Mouse (Mus musculus): ENCODE measurements at regions not wholly inside any gene's neighbourhood (a gene's known extent, or its start where the extent isn't known, plus 50 kb on each side); places are given as distances from the start of the nearest gene placed in this dataset.

- no peaks in the 10 kb centered on the region for H3K36me3 ChIP-seq (ENCODE audit: control insufficient read depth, insufficient read depth, low read length)
- H3K9me3 ChIP-seq (ENCODE audit: control insufficient read depth, low read depth, low read length) = no peaks in the 10 kb centered on the region
- WGBS = 68% methylated on average over 4 of the region's 4 CpGs
- no peak overlapping the region for H3K27ac ChIP-seq (ENCODE audit: low read length)
- H3K4me3 ChIP-seq (ENCODE audit: low read depth, low read length) = no peak overlapping the region
- H3K4me1 ChIP-seq (ENCODE audit: control insufficient read depth, insufficient read depth, low read length) = no peaks in the 10 kb centered on the region
- H3K9ac ChIP-seq (replicated peaks; ENCODE audit: low read depth, low read length) = no peak overlapping the region
- no peak for ATAC-seq (ENCODE audit: insufficient number of reproducible peaks, insufficient read depth, low FRiP score, low read depth)
- no peaks in the 10 kb centered on the region for H3K27me3 ChIP-seq (ENCODE audit: control insufficient read depth, insufficient read depth, low read length)
- no peak overlapping the region for H3K4me2 ChIP-seq (replicated peaks; ENCODE audit: low read depth, low read length)
Measured at GRCm38 (mm10) chr12:95937705-95938104, 245.7 kb downstream of the Flrt2 start.

GRCm38 (mm10) chr12:95940465-95941012 lies 248.5 kb downstream of the Flrt2 start:
- ATAC-seq (ENCODE audit: insufficient number of reproducible peaks, insufficient read depth, low FRiP score, low read depth) = no peak
- Histone ChIP-seq H3K36me3 (ENCODE audit: control insufficient read depth, insufficient read depth, low read length) (no peaks in the 10 kb centered on the region), H3K4me3 (ENCODE audit: low read depth, low read length) (no peak overlapping the region), H3K27me3 (ENCODE audit: control insufficient read depth, insufficient read depth, low read length) (no peaks in the 10 kb centered on the region), H3K4me2 (replicated peaks; ENCODE audit: low read depth, low read length) (no peak overlapping the region), H3K27ac (ENCODE audit: low read length) (no peak overlapping the region), H3K9ac (replicated peaks; ENCODE audit: low read depth, low read length) (no peak overlapping the region), H3K4me1 (ENCODE audit: control insufficient read depth, insufficient read depth, low read length) (no peaks in the 10 kb centered on the region), H3K9me3 (ENCODE audit: control insufficient read depth, low read depth, low read length) (no peaks in the 10 kb centered on the region)
- 59% methylated on average over 1 of the region's 1 CpGs for WGBS

GRCm38 (mm10) chr12:95959786-95960504 lies 267.9 kb downstream of the Flrt2 start:
- H3K9me3 ChIP-seq (ENCODE audit: control insufficient read depth, low read depth, low read length) = no peaks in the 10 kb centered on the region
- ATAC-seq (ENCODE audit: insufficient number of reproducible peaks, insufficient read depth, low FRiP score, low read depth) = no peak
- no peak overlapping the region for H3K9ac ChIP-seq (replicated peaks; ENCODE audit: low read depth, low read length)
- no peaks in the 10 kb centered on the region for H3K27me3 ChIP-seq (ENCODE audit: control insufficient read depth, insufficient read depth, low read length)
- no peaks in the 10 kb centered on the region for H3K4me1 ChIP-seq (ENCODE audit: control insufficient read depth, insufficient read depth, low read length)
- H3K27ac ChIP-seq (ENCODE audit: low read length) = no peak overlapping the region
- 84% methylated on average over 6 of the region's 6 CpGs for WGBS
- no peaks in the 10 kb centered on the region for H3K36me3 ChIP-seq (ENCODE audit: control insufficient read depth, insufficient read depth, low read length)
- no peak overlapping the region for H3K4me2 ChIP-seq (replicated peaks; ENCODE audit: low read depth, low read length)
- no peak overlapping the region for H3K4me3 ChIP-seq (ENCODE audit: low read depth, low read length)

- ATAC-seq (ENCODE audit: insufficient number of reproducible peaks, insufficient read depth, low FRiP score, low read depth) = no peak
- Histone ChIP-seq H3K4me1 (ENCODE audit: control insufficient read depth, insufficient read depth, low read length) (no peaks in the 10 kb centered on the region), H3K36me3 (ENCODE audit: control insufficient read depth, insufficient read depth, low read length) (no peaks in the 10 kb centered on the region), H3K4me2 (replicated peaks; ENCODE audit: low read depth, low read length) (no peak overlapping the region), H3K27me3 (ENCODE audit: control insufficient read depth, insufficient read depth, low read length) (no peaks in the 10 kb centered on the region), H3K4me3 (ENCODE audit: low read depth, low read length) (no peak overlapping the region), H3K9ac (replicated peaks; ENCODE audit: low read depth, low read length) (no peak overlapping the region), H3K27ac (ENCODE audit: low read length) (no peak overlapping the region), H3K9me3 (ENCODE audit: control insufficient read depth, low read depth, low read length) (no peaks in the 10 kb centered on the region)
- WGBS = 68% methylated on average over 3 of the region's 3 CpGs
Measured at GRCm38 (mm10) chr12:95960505-95960871, 268.5 kb downstream of the Flrt2 start.

GRCm38 (mm10) chr12:95962817-95963216 lies 270.8 kb downstream of the Flrt2 start:
- Histone ChIP-seq H3K36me3 (ENCODE audit: control insufficient read depth, insufficient read depth, low read length) (no peaks in the 10 kb centered on the region), H3K27me3 (ENCODE audit: control insufficient read depth, insufficient read depth, low read length) (no peaks in the 10 kb centered on the region), H3K9ac (replicated peaks; ENCODE audit: low read depth, low read length) (no peak overlapping the region), H3K27ac (ENCODE audit: low read length) (no peak overlapping the region), H3K4me3 (ENCODE audit: low read depth, low read length) (no peak overlapping the region), H3K9me3 (ENCODE audit: control insufficient read depth, low read depth, low read length) (no peaks in the 10 kb centered on the region), H3K4me1 (ENCODE audit: control insufficient read depth, insufficient read depth, low read length) (no peaks in the 10 kb centered on the region), H3K4me2 (replicated peaks; ENCODE audit: low read depth, low read length) (no peak overlapping the region)
- 53% methylated on average over 4 of the region's 4 CpGs for WGBS
- ATAC-seq (ENCODE audit: insufficient number of reproducible peaks, insufficient read depth, low FRiP score, low read depth) = no peak

- Histone ChIP-seq H3K4me1 (ENCODE audit: control insufficient read depth, insufficient read depth, low read length) (no peaks in the 10 kb centered on the region), H3K27ac (ENCODE audit: low read length) (no peak overlapping the region), H3K4me3 (ENCODE audit: low read depth, low read length) (no peak overlapping the region), H3K9me3 (ENCODE audit: control insufficient read depth, low read depth, low read length) (no peaks in the 10 kb centered on the region), H3K27me3 (ENCODE audit: control insufficient read depth, insufficient read depth, low read length) (no peaks in the 10 kb centered on the region), H3K36me3 (ENCODE audit: control insufficient read depth, insufficient read depth, low read length) (no peaks in the 10 kb centered on the region), H3K9ac (replicated peaks; ENCODE audit: low read depth, low read length) (no peak overlapping the region), H3K4me2 (replicated peaks; ENCODE audit: low read depth, low read length) (no peak overlapping the region)
- 78% methylated on average over 5 of the region's 5 CpGs for WGBS
- ATAC-seq (ENCODE audit: insufficient number of reproducible peaks, insufficient read depth, low FRiP score, low read depth) = no peak
Measured at GRCm38 (mm10) chr12:95988669-95989288, 296.8 kb downstream of the Flrt2 start.

GRCm38 (mm10) chr12:95994963-95995362 lies 302.9 kb downstream of the Flrt2 start:
- Histone ChIP-seq H3K4me3 (ENCODE audit: low read depth, low read length) (no peak overlapping the region), H3K9me3 (ENCODE audit: control insufficient read depth, low read depth, low read length) (no peaks in the 10 kb centered on the region), H3K27ac (ENCODE audit: low read length) (no peak overlapping the region), H3K4me1 (ENCODE audit: control insufficient read depth, insufficient read depth, low read length) (no peaks in the 10 kb centered on the region), H3K9ac (replicated peaks; ENCODE audit: low read depth, low read length) (no peak overlapping the region), H3K27me3 (ENCODE audit: control insufficient read depth, insufficient read depth, low read length) (no peaks in the 10 kb centered on the region), H3K36me3 (ENCODE audit: control insufficient read depth, insufficient read depth, low read length) (no peaks in the 10 kb centered on the region), H3K4me2 (replicated peaks; ENCODE audit: low read depth, low read length) (no peak overlapping the region)
- 56% methylated on average over 2 of the region's 2 CpGs for WGBS
- no peak for ATAC-seq (ENCODE audit: insufficient number of reproducible peaks, insufficient read depth, low FRiP score, low read depth)

- no peak overlapping the region for H3K4me3 ChIP-seq (ENCODE audit: low read depth, low read length)
- H3K27ac ChIP-seq (ENCODE audit: low read length) = no peak overlapping the region
- ATAC-seq (ENCODE audit: insufficient number of reproducible peaks, insufficient read depth, low FRiP score, low read depth) = no peak
- H3K4me1 ChIP-seq (ENCODE audit: control insufficient read depth, insufficient read depth, low read length) = no peaks in the 10 kb centered on the region
- WGBS = 23% methylated on average over 1 of the region's 1 CpGs
- H3K36me3 ChIP-seq (ENCODE audit: control insufficient read depth, insufficient read depth, low read length) = no peaks in the 10 kb centered on the region
- no peaks in the 10 kb centered on the region for H3K27me3 ChIP-seq (ENCODE audit: control insufficient read depth, insufficient read depth, low read length)
- no peak overlapping the region for H3K9ac ChIP-seq (replicated peaks; ENCODE audit: low read depth, low read length)
- no peak overlapping the region for H3K4me2 ChIP-seq (replicated peaks; ENCODE audit: low read depth, low read length)
- H3K9me3 ChIP-seq (ENCODE audit: control insufficient read depth, low read depth, low read length) = no peaks in the 10 kb centered on the region
Measured at GRCm38 (mm10) chr12:96030180-96030579, 338.2 kb downstream of the Flrt2 start.
